Mouse (Mus musculus) bone marrow macrophage, adult 2 months (primary cell): ENCODE data around the gene Ppan.

Source experiments
- CTCF ChIP-seq: IDR thresholded peaks from 2 replicates; pipeline ENCODE4 v1.5.1; 2012; ENCODE audit warnings: low read depth, mild to moderate bottlenecking, low read length, moderate library complexity
- POLR2A ChIP-seq: IDR thresholded peaks from 2 replicates; pipeline ENCODE4 v1.6.1; 2012; ENCODE audit warnings: mild to moderate bottlenecking, low read depth, low read length, borderline replicate concordance

- TF ChIP-seq CTCF (no peak), POLR2A (no peak)
Observed at GRCm38 (mm10) chr9:20859926-20860325, 28.0 kb upstream of the Ppan start.
